Mouse (Mus musculus) liver, adult 2 months (tissue): ENCODE measurements at regions not wholly inside any gene's neighbourhood (a gene's known extent, or its start where the extent isn't known, plus 50 kb on each side); places are given as distances from the start of the nearest gene placed in this dataset.

ENCODE experiments used
- DNase-seq: peaks from one replicate; pipeline ENCODE4 v3.0.0-alpha.2; 2011; ENCODE audit warnings: low read depth, low spot score; ENCODE audit errors: extremely low read depth
- H3K27ac ChIP-seq: fragments of 200-500 bp; replicated peaks from 2 replicates; pipeline ENCODE4 v1.5.1; 2012; ENCODE audit warnings: low read depth, mild to moderate bottlenecking, control low read depth, inconsistent platforms, low read length; ENCODE audit not compliant: insufficient read depth
- H3K27me3 ChIP-seq: fragments of 200-500 bp; 2 replicates; pipeline ENCODE4 v1.6.1; 2012; ENCODE audit warnings: mild to moderate bottlenecking, moderate library complexity, low read length, inconsistent platforms; ENCODE audit not compliant: control insufficient read depth, insufficient read depth
- H3K36me3 ChIP-seq: fragments of 200-500 bp; 2 replicates; pipeline ENCODE4 v1.6.1; 2012; ENCODE audit warnings: low read length, inconsistent platforms; ENCODE audit not compliant: control insufficient read depth, insufficient read depth
- H3K4me1 ChIP-seq: fragments of 200-500 bp; 2 replicates; pipeline ENCODE4 v1.6.1; 2011; ENCODE audit warnings: low read length; ENCODE audit not compliant: control insufficient read depth, insufficient read depth
- H3K4me3 ChIP-seq: fragments of 200-500 bp; 2 replicates; pipeline ENCODE4 v1.5.1; 2011; ENCODE audit warnings: low read depth, mild to moderate bottlenecking, control low read depth, low read length, moderate library complexity; ENCODE audit not compliant: insufficient read depth
- H3K79me2 ChIP-seq: fragments of 200-500 bp; 2 replicates; pipeline ENCODE4 v1.6.1; 2012; ENCODE audit warnings: inconsistent platforms, mild to moderate bottlenecking, low read length, moderate library complexity; ENCODE audit not compliant: control insufficient read depth, insufficient read depth
- H3K9ac ChIP-seq: fragments of 200-500 bp; 2 replicates; pipeline ENCODE4 v1.6.1; 2012; ENCODE audit warnings: low read depth, mild to moderate bottlenecking, control low read depth, inconsistent platforms, low read length
- CTCF ChIP-seq: fragments of 200-500 bp; IDR thresholded peaks from 2 replicates; pipeline ENCODE4 v1.5.1; 2011; ENCODE audit warnings: low read depth, low read length, control low read depth
- POLR2A ChIP-seq: fragments of 200-500 bp; IDR thresholded peaks from 2 replicates; pipeline ENCODE4 v1.6.1; 2011; ENCODE audit warnings: low read length, control low read depth; ENCODE audit not compliant: insufficient read depth; ENCODE audit errors: extremely low read depth
- WGBS: fragments of 180-500 bp; shearing (Covaris S2); methylation state at CpG from one replicate; pipeline ENCODE4 v1.1.7; 2018; 5-methylcytosine and 5-hydroxymethylcytosine counted together

GRCm38 (mm10) chr19:18200105-18200782 lies 362.8 kb upstream of the Pcsk5 start:
- TF ChIP-seq POLR2A (no peak), CTCF (no peak)
- no peak overlapping the region for H3K9ac ChIP-seq
- peak overlapping the region; percentile 25; the same call in 1 of the 2 replicates for H3K27ac ChIP-seq
- H3K27me3 ChIP-seq, result no peaks in the 10 kb centered on the region
- no peaks in the 10 kb centered on the region for H3K36me3 ChIP-seq
- 21% methylated on average over 4 of the region's 4 CpGs for WGBS
- H3K79me2 ChIP-seq, result no peaks in the 10 kb centered on the region
- peaks cover 6% of the 10 kb centered on the region for H3K4me1 ChIP-seq
- DNase-seq, result peak; percentile 76
- no peak overlapping the region for H3K4me3 ChIP-seq

- no peak overlapping the region for H3K27ac ChIP-seq
- H3K36me3 ChIP-seq, result no peaks in the 10 kb centered on the region
- no peak overlapping the region for H3K9ac ChIP-seq
- H3K4me3 ChIP-seq, result no peak overlapping the region
- no peaks in the 10 kb centered on the region for H3K27me3 ChIP-seq
- H3K4me1 ChIP-seq, result no peaks in the 10 kb centered on the region
- DNase-seq, result no peak
- no peak for TF ChIP-seq POLR2A
- TF ChIP-seq CTCF, result no peak
- 69% methylated on average over 4 of the region's 4 CpGs for WGBS
- no peaks in the 10 kb centered on the region for H3K79me2 ChIP-seq
Observed at GRCm38 (mm10) chr19:18189102-18189742, 351.8 kb upstream of the Pcsk5 start.

GRCm38 (mm10) chr19:18188122-18188866 lies 350.9 kb upstream of the Pcsk5 start:
- Histone ChIP-seq H3K36me3 (no peaks in the 10 kb centered on the region), H3K27ac (no peak overlapping the region), H3K4me3 (no peak overlapping the region), H3K4me1 (no peaks in the 10 kb centered on the region), H3K79me2 (no peaks in the 10 kb centered on the region), H3K9ac (no peak overlapping the region), H3K27me3 (no peaks in the 10 kb centered on the region)
- WGBS, result 86% methylated on average over 9 of the region's 9 CpGs
- no peak for DNase-seq
- no peak for TF ChIP-seq CTCF
- TF ChIP-seq POLR2A, result no peak

- no peaks in the 10 kb centered on the region for H3K27me3 ChIP-seq
- H3K9ac ChIP-seq, result no peak overlapping the region
- DNase-seq, result no peak
- no peak overlapping the region for H3K27ac ChIP-seq
- no peaks in the 10 kb centered on the region for H3K4me1 ChIP-seq
- WGBS, result 90% methylated on average over 1 of the region's 1 CpGs
- no peak overlapping the region for H3K4me3 ChIP-seq
- no peaks in the 10 kb centered on the region for H3K79me2 ChIP-seq
- H3K36me3 ChIP-seq, result no peaks in the 10 kb centered on the region
- no peak for TF ChIP-seq POLR2A
- TF ChIP-seq CTCF, result no peak
Observed at GRCm38 (mm10) chr19:18185767-18186554, 348.5 kb upstream of the Pcsk5 start.

- Histone ChIP-seq H3K27ac (no peak overlapping the region), H3K4me3 (no peak overlapping the region), H3K27me3 (no peaks in the 10 kb centered on the region), H3K9ac (no peak overlapping the region), H3K79me2 (no peaks in the 10 kb centered on the region), H3K4me1 (no peaks in the 10 kb centered on the region), H3K36me3 (no peaks in the 10 kb centered on the region)
- WGBS, result 72% methylated on average over 2 of the region's 2 CpGs
- no peak for DNase-seq
- TF ChIP-seq CTCF (no peak), POLR2A (no peak)
Observed at GRCm38 (mm10) chr19:18185211-18185610, 347.8 kb upstream of the Pcsk5 start.
